Mouse (Mus musculus): Measurements from ENCODE around the gene Calb2.

Calb2 gene

DNA sequence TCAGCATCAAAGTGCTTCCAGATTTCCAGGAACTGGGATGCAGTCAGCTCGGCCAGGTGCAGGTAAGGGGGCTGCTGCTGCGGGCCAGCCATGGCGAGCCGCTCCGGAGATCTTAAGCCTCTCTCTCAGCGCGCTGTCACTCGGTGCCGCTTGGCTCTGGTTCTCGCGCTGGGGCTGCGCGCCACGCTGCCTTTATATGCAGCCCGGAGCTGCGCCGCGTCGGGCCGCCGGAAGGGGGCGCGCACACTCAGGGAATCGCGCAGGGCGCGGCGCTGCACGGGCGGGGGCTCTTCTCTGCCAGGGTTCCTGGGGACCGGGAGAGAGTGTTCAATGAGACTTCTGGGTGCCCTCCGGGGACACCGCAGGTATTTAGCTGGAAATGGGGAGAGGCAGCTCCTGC lies at the start of gene Calb2:
Gene Calb2, minus strand, starts transcription at position 165 of the 400 bp plus-strand sequence.
- DNase-seq, result peak; percentile 28

DNA sequence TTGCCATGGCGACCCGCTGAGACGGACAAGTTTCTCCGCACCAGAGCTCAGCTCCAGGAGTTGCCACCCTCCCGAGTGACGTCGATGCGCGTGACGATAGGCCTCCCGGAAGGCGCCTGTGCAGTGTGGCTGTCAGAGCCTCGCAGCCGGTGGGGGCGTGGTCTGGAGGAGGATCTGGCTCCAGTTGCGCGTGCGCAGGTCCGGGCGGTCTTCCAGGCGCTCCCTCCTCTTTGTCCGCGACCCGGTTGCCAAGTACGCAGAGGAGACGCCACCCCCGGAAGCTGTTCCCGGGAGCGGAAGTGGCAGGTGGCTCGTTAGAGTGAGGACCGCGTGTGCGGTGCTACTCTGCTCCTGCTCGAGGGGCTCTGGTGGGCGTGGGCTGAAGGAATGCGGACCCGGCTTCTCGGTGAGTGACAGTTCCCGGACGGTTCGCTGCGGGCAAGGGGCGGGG lies 49.7 kb upstream of the Calb2 start:
- DNase-seq, result peak; percentile 99

DNA sequence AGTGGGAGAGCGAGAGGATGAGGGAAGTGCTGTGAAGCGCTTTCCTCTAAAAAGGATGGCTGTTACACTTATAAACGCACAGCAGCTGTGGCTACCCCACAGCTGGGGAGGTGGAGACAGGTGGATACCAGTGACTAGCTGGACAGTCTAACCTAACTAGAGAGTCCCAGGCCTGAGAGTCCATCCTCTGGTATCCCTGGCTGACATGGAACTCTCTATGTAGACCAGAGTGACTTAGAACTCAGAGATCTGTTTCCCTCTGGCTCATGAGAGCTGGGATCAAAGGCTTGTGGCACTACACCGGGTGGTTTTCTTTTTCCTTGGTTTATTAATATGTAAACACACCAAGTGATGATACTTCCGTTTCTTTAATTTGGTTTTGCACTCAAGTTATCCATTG lies 49.2 kb upstream of the Calb2 start:
- DNase-seq, result no peak

DNA sequence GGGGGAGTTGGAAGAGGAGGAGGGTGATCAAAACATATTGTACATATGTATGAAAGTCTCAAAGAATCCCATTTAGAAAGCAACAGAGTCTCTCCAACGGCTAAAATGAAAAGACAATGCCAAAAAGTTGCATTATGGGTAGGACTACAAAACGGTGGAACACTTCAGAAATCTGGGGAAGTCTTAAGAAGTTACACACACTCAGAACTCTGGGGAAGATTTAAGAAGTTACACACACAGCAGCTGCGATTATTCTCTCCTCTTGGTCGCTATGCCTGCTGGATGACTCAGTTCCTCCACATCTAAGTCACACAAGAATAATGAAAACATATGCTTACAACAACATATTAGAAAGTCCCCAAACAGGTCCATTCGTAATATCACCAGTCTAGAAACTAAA lies 48.2 kb upstream of the Calb2 start:
- DNase-seq, result no peak

DNA sequence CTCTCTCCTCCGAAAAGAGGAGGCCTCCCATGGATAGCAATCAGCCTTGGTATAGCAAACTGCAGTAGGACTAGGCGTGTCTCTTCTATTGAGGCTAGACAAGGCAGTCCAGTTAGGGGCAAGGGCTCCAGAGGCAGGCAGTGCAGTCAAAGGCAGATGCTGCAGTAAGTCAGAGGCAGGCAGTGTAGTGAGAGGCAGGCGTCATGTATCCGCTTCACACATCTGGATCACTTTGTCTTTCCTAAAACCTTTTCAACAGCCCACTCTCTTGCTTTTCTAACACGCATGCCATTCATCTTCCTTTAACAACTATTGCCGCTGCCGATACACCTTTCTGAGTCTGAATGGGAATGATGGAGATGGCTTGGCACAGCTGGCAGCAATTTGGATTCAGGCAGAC lies 47.4 kb upstream of the Calb2 start, which contains the start of gene Cmtr2:
Gene Cmtr2, plus strand, starts transcription at position 301 of the 400 bp plus-strand sequence.
- DNase-seq, result no peak

DNA sequence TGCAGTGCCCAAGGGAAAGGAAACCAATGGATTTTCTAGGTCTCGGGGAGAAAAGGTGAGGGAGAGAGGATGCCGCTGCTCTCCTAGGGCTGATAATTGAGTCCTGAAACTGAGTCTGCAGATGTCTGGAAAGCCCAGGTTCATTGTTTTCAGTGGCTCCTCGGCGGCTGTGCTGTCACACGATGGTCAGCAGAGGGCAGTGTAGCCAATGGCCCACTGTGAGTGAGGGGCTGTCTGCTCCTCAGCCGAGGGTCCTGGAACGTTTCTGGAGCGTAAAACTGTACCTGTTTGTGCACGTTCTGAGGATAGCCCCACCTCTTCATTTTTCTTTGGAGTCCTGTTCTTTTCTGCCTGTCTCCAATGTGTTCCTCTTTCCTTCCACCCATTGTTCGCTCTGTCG lies 33.8 kb upstream of the Calb2 start:
- DNase-seq, result no peak

DNA sequence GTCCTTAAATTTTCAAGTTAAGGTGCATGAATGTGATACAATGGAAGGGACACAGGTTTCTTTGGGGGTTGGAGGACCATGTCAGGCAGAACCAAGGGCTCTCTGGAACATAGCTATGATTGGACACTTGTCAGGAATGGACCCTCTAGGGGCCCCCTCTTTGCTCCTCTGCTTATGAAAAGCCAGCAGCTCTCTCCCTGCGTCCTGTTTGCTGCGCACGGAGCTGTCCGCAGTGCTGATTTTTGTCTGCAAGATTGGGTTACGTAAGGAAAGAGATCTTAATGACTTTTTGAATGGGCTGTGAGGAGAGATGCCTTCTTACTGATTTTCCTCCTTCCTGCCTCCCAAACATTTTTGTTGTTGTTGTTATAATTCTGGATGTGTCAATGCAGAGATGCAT lies 28.7 kb upstream of the Calb2 start:
- peak; percentile 40 for DNase-seq

DNA sequence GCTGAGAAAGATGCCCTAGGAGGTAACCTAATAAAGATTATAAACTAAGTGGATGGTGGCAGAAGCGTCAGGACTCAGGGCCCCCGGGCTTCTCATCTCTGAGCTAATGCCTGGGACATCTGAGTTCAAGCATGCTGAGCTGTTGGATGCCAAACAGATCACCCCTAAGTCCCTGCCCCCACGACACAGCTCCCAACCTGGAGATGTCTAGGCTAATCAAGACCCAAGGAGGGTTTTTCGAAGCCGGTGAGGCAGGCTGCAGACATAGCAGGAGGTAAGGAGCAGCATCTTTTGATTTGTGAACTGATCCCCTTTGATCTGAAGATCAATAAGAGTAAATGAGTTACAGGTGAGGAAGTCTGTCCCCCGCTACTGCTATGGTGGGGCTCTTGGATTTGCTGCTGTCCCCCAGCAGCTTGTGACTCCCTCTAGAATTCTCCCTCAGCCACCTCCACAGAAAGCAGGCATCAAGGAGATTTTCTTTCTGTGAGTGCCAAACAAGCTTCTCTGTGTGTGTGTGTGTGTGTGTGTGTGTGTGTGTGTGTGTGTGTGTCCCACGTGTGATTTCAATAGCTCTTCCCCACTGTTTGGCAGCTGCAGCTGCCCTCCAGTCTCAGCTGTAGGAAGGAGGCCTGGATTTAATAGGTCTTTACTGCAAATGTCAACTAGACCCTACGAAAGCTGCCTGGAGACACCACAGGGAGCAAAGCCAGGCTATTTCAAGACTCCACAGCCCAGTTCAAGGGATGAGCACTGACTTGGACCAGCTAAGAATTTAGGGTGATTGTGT lies 21.1 kb upstream of the Calb2 start:
- DNase-seq, result no peak

DNA sequence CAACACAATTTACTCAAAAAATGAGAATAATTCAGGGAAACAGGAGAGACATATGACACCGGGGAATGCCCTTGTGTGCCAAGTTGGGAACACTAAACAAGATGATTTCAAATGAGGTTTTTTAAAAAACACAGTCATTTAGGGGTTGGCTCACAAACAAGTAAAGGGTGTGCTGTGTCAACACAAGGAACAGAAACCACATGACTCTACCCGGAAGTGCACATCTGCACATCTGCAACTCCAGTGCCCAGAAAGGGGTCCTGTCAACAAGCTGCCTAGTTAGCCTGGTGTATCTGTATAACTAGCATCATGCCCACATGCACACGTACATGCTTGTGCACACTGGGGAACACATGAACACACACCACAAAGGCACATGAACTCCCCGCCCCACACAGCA lies 17.5 kb upstream of the Calb2 start:
- no peak for DNase-seq

DNA sequence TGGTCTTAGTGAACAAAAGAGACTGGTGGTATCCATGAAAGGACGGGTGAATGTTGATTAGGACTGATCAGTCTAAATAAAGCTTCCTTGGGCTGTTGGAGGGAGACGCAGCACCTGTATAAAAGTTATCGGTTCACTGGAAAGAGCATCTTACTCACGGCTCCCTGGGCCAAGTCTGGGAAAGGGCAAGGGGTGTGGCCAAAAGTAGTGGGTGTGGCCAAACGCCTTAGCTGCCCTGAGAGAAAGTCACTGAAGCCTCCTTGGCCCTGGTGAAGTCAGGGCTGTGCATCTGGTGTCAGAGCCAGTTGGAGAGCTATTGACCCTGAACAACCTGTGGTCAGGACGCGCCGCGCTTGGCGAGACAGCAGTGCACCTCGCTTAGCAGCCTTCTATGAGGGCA lies 15.7 kb upstream of the Calb2 start:
- peak; percentile 13 for DNase-seq

DNA sequence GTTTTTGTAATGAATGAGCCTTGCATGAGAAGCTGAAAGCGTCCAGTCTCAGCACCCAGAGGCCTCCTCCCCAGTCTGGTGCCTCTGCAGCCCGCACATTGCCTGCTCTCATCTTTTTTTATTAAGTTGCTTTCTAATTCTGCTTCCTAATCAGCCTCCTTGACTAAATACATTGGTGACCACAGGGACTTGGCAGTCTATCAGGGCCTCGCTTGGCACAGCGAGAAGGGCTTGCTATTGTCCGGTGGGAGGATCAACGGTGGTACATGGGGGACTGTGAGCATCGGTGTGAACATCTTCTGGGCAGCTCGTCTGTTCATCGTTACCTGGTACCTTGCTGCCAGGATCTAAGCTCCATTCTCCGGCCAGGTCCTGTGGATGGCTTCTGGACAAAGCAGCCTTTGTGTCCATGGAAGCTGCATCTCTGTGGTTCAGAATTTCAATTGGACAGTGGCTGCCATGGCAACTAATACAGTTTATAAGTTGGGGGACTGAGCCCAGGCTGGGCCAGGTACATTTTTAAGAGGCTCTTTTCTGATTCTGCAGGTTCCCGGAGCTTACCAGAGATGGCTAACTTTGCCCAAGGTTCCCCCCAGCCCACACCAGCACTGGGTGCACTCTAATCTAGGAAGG lies 14.8 kb upstream of the Calb2 start:
- DNase-seq, result no peak

DNA sequence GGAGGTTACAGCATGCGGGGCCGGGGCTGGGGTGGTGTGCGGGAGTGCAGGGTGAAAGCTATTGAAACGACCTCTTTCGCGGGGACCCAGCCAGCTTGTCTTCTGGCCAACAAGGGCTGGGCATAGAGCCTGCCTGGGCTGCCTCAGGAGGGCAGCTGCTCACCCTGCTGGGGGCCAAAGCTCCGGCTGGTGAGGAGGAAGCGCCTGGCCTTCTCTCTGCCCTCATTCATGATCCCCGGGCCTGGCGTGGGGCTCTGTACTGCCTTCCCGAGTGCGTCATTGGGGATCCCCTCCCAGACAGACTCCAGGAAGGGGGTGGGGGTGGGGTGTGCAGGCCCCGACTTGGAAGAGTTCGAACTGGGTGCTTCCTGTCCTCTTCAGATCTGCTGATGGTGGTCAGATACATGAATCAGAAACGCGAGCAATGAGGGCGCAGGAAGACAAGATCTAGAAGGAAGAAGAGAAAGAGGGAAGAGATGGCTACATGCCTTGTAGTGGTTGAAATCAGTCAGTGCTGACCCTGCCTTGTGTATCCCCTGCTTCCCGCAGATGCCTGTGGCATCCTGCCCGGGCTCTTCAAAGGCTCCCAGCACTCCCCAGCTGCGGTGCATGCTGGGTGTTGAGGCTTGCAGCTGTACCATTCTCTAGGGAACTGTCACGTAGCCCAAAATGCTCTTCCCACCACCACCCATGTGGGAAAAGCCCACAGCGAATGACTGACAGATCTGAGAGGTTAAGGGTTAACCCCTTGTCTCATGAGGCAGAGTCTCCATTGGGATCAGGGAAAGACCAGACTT lies 9.5 kb upstream of the Calb2 start:
- DNase-seq, result no peak

DNA sequence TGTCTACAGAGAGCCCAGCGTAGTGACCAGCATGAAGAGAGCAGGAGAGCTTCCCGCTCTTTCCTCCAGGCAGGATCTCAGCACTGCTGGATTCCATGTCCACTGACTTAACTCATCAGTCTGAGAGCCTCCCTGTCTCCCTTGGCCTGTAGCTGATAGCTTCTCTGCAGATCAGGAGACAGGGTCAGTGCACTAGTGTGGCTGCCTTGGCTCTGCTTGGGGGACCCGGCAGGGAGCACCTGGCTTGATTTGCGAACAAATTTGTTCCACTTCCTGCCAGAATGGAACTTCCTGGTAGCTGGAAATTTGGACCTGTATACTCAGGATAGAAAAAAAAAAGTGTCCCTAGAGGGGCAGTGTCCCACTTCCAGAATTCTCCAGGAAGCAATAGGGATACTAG lies 6.8 kb upstream of the Calb2 start:
- no peak for DNase-seq

DNA sequence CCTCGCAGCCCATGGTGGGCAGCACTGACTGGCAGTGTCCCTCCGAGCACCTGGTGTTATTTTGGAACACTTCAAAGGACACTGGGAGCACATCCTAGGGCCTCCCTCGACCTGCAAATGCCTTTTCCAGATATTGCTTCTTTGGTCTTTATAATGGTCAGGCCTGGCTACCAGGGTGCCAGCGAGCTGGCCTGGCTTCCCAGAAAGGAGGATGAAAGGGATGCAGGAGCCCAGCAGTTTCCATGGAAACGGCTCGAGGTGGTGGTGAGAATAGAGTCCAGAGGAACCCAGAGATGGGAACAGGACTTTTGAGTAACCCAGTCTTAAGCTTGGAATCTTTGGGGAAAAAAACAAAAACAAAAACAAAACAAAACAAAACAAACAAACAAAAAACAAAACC lies 4.2 kb upstream of the Calb2 start:
- no peak for DNase-seq

DNA sequence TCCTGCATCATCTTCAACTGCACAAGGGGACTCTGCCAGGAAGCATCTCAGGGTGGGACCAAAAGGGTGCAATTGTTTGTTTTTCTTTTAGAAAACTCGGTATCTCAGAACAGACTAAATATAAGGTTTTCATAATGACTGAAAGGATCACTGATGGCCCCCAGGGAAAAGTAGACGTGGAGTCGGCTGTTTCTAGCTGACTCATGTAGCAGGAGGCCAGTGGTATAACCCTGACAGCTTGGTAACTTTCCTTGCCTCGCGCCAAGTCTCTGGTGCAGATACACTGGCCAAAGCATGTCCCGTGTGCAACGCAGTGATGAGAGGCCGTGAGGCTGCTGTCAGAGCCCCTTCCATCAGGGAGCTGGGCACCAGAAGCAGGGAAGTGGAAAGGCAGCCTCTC lies 1.7 kb downstream of the Calb2 start:
- DNase-seq, result no peak

DNA sequence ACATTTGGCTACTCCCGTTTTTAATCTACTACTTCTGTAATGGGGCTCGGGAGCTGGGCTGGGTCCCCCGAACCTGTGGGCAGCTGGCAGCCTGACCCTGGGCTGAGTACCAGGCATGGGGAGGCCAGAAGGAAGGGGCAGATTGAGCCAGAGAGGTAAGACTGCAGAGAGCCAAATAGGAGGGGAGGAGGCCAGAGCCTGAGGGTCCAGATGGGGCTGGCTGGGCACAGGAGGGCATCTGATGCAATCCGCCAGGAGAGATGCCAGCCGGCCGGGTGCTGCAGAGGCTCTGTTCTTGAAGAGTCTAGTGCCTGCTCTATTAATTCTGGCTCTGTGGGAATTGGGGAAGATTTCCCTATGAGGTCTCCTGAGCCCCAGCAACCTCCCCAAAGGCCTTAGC lies 6.0 kb downstream of the Calb2 start:
- DNase-seq, result no peak

DNA sequence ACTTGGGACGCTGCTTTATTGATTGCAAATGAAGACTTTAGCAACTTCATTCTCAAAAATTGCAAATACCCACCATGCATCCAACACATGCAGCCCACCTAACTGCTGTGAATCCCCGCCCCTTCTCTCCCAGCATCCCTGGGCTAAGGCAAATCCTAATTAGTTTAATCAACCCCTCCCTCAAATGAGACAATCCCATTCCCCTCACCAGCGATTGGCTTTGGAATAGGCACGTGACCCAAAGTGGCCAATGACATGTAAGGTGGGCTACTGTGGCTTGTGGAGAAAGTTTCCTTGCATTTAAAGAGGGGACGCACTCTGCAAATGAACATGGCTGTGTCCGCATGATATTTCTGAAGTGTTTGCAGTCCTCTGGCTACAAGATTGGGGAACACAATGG lies 15.1 kb downstream of the Calb2 start:
- DNase-seq, result no peak

DNA sequence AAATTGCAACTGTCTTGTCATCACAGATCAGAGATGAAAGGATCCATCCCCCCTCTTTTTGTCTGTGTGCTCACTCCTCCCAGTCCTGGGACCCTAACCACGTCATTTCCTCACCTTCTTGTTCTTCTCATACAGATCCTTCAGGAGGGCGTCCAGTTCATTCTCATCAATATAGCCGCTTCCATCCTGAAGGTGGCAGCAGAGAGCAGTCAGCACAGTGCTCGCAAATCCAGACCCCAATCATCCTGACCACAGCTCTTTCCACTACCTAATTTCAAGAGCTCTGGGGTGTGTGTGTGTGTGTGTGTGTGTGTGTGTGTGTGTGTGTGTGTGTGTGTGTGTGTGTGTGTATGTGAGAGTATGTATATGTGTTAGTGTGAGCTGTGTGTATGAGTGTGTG lies 22.5 kb downstream of the Calb2 start:
- DNase-seq, result peak; percentile 49

DNA sequence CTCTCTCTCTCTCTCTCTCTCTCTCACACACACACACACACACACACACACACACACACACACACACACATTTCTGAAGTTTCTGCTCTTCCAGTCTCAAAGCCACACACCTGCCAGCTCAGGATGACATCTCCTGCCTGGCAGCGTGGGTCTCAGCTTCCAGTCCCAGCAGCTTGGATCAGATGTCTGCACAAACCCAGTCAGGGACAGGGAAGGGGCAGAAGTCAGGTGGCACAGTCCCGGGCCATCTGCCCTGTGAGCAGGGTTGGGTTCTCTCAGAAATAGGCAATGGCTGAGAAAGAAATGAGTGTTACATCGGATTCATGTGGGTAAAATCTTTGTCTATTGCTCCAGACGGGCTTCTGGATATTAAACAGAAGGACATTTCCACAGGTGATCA lies 27.2 kb downstream of the Calb2 start:
- DNase-seq, result no peak

DNA sequence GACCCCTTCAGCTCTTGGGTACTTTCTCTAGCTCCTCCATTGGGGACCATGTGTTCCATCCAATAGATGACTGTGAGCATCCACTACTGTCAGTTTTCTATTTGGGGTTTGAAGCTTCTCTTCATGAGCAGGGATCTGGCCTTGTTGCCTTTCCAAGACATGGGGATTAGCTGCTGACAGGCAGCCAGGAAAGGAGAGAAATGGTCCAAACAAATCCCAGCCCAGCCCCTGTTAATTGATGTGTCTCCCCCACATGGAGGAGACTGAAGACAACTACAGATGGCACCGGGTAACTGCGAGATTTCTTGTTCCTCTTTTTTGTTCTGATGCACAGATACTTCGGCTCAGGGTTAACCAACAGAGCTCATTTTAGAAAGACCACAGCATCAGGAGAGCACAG lies 27.9 kb downstream of the Calb2 start:
- no peak for DNase-seq

DNA sequence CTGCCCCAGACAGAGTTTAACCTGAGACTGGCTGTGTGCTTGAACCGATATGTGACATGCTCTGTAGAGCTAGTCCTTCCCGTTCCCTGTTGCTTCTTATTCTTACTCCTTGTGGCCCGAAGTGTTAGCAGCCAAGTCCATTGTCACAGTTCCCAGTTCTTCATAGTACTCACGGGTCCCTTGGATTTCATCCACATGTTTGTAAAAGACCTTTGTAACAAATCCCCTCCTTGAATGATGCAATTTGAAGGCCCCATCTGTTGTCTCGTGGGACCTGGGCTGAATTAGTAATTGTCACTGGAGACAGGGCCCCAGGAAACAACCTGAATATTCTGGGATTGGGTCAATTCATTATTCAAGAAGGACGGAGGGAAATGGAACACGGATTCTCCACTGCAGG lies 32.5 kb downstream of the Calb2 start:
- DNase-seq, result no peak

DNA sequence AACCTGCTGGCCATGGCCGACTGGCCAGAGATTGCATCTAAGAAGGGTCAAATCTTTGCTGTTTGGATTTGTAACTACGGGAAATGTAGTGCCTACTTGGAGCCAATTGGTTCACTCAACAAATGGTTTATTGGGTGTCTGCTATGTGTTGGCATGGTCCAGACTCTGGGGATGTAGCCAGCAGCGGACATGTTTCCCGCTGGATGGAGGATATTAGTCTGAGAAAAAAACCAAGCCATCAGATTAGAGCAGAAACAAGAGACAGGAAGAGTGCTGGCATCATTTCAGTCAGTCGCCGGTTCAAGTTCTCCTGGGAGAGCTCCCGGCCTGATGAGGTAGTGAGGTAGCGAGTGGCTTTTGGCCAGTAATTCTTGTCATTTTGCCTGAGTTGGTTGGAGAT lies 33.8 kb downstream of the Calb2 start:
- no peak for DNase-seq

DNA sequence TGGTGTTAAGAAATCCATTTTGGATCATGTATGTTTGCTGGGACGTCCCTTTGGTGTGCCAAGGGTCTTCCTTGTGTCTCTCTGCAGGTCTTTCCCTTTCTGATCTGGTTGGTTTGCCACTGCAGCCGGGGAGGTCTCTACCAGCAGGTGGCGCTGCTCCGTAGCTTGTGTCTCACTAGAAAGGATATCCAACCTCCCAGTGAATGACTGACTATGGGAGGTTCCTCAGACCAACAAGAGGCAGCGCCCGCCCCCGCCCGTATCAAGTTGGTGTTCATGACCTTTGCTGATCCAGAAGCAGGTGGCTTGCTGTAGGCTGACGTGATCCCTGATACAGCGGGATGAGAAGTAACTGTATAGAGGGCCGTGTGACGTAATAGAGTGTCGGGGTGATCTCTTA lies 37.5 kb downstream of the Calb2 start:
- peak; percentile 78 for DNase-seq

DNA sequence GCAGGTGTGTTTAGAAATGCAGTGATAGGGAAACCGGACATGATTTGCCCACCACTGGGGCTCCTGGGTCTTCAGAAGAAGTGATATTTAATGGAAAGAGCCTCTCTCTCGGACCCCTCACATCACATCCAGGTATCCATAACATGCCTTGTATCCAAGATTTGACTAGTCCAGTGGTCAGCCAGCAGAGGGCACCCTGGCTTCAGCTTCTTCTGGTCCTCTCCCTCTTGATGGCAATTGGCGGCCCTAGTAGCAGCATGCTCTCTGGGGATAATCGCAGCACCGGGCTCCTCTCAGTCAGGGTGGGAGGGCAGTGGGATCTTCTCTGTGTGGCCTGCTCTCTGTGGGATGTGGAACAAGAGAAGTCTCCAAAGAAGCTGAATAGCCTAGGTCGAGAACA lies 48.3 kb downstream of the Calb2 start:
- DNase-seq, result peak; percentile 3
